Mouse (Mus musculus) forebrain, postnatal 0 days (tissue): Measurements from ENCODE around the gene Strn4. TPM values are rescaled to one million over a fixed set of nuclear protein-coding genes. Genes with fewer than 3 reads are reported as not detected.

Source experiments
- ATAC-seq: fragments of 200-750 bp; cut with Nextera tagmentation; 2 replicates; pipeline ENCODE4 v1.8.0; 2017; ENCODE audit warnings: mild to moderate bottlenecking, moderate library complexity
- DNase-seq: peaks from one replicate; pipeline ENCODE4 v3.0.0-alpha.2; 2015
- H3K27ac ChIP-seq: fragments of 300-500 bp; sonication (generic); 2 replicates; pipeline ENCODE4 v1.5.1; 2014; ENCODE audit warnings: low read depth, mild to moderate bottlenecking, antibody characterized with exemption, low read length, moderate library complexity, mixed read lengths
- H3K27me3 ChIP-seq: fragments of 300-500 bp; sonication (generic); 2 replicates; pipeline ENCODE4 v1.6.1; 2014; ENCODE audit warnings: mild to moderate bottlenecking, low read length, mixed read lengths; ENCODE audit not compliant: insufficient read depth
- H3K36me3 ChIP-seq: fragments of 300-500 bp; sonication (generic); 2 replicates; pipeline ENCODE4 v1.6.1; 2014; ENCODE audit warnings: mild to moderate bottlenecking, moderate library complexity; ENCODE audit not compliant: insufficient read depth
- H3K4me1 ChIP-seq: fragments of 300-500 bp; sonication (generic); 2 replicates; pipeline ENCODE4 v1.6.1; 2014; ENCODE audit warnings: antibody characterized with exemption; ENCODE audit not compliant: insufficient read depth
- H3K4me2 ChIP-seq: fragments of 300-500 bp; sonication (generic); 2 replicates; pipeline ENCODE4 v1.6.1; 2014; ENCODE audit warnings: low read depth, mild to moderate bottlenecking, moderate library complexity
- H3K4me3 ChIP-seq: fragments of 300-500 bp; sonication (generic); 2 replicates; pipeline ENCODE4 v1.5.1; 2014; ENCODE audit warnings: low read depth, low read length, mixed read lengths
- H3K9ac ChIP-seq: fragments of 300-500 bp; sonication (generic); 2 replicates; pipeline ENCODE4 v1.6.1; 2014; ENCODE audit warnings: mild to moderate bottlenecking
- H3K9me3 ChIP-seq: fragments of 300-500 bp; sonication (generic); 2 replicates; pipeline ENCODE4 v1.6.1; 2016; ENCODE audit warnings: low read length
- CTCF ChIP-seq: sonication (generic); IDR thresholded peaks from 2 replicates; pipeline ENCODE4 v1.5.1; 2016; ENCODE audit warnings: antibody characterized with exemption, control low read depth, low read depth
- WGBS: fragments of 180-500 bp; shearing (Covaris S2); extraction: QIAGEN DNeasy Blood & Tissue Kit; methylation state at CpG from one replicate; pipeline ENCODE4 v1.1.7; 2014; 5-methylcytosine and 5-hydroxymethylcytosine counted together
- polyA plus RNA-seq: library from polyadenylated mRNA; unstranded; fragments of >200 nt; fragmentation: Nextera tagmentation; extraction: Ambion mirVana; gene quantifications from 2 replicates; pipeline ENCODE4 v1.2.1, GENCODE M21; 2015
- total RNA-seq: library from RNA; depleted of rRNA; stranded (reverse); fragments of >200 nt; gene quantifications from 2 replicates; pipeline ENCODE4 v1.2.3, GENCODE M21; 2014

Gene Strn4
- total and polyA plus RNA-seq, 2 experiments from 2014 or later, result 168 to 243 TPM

- H3K4me2 ChIP-seq, result peak overlapping the region; percentile 88
- TF ChIP-seq CTCF, result no peak
- H3K27ac ChIP-seq, result no peak overlapping the region
- DNase-seq (no peak), ATAC-seq (no peak)
- H3K4me1 ChIP-seq, result peaks cover 37% of the 10 kb centered on the region
- H3K27me3 ChIP-seq, result no peaks in the 10 kb centered on the region
- H3K9ac ChIP-seq, result peak overlapping the region; percentile 99; the same call in 1 of the 2 replicates
- H3K4me3 ChIP-seq, result peak overlapping the region; percentile 96
- no peaks in the 10 kb centered on the region for H3K36me3 ChIP-seq
- 18% methylated on average over 3 of the region's 3 CpGs for WGBS
- H3K9me3 ChIP-seq, result no peaks in the 10 kb centered on the region
These were observed 2.0 kb downstream of the Strn4 start for GRCm38 (mm10) chr7:16817693-16818092.

GRCm38 (mm10) chr7:16819794-16820193 is 4.1 kb downstream of the Strn4 start:
- H3K27ac ChIP-seq, result no peak overlapping the region
- no peaks in the 10 kb centered on the region for H3K9me3 ChIP-seq
- H3K27me3 ChIP-seq, result no peaks in the 10 kb centered on the region
- DNase-seq (no peak), ATAC-seq (no peak)
- H3K36me3 ChIP-seq, result peaks cover 17% of the 10 kb centered on the region
- 81% methylated on average over 5 of the region's 5 CpGs for WGBS
- H3K4me3 ChIP-seq, result no peak overlapping the region
- peaks cover 37% of the 10 kb centered on the region for H3K4me1 ChIP-seq
- H3K9ac ChIP-seq, result no peak overlapping the region
- no peak for TF ChIP-seq CTCF
- no peak overlapping the region for H3K4me2 ChIP-seq

DNA sequence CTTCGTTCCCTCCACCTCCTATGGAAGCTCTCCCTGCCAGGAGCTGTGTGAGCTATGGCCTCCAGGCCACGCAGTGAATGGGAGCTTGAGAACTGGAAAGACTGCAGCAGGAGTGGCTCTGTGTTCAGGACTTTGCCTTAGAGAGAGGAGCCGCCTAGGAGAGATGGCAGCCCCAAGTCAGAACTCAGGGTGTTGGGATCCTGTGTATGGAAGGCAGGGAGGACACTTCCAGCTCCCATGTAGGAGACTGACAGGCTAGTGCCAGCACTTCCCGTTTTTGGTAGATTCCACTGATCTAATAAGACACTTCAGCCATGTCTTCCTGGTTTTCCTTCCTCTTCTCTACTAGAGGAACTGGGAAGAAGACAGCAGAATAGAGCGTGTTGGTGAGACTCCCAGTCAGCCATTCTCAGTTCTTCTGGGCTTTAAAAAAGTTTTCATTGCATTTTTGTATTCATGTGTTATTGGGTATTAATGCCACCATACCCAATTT is 4.6 kb downstream of the Strn4 start:
- TF ChIP-seq CTCF, result no peak
- no peak for DNase-seq
- no peak overlapping the region for H3K4me3 ChIP-seq
- H3K4me2 ChIP-seq, result no peak overlapping the region
- peaks cover 22% of the 10 kb centered on the region for H3K36me3 ChIP-seq
- no peaks in the 10 kb centered on the region for H3K27me3 ChIP-seq
- peaks cover 33% of the 10 kb centered on the region for H3K4me1 ChIP-seq
- no peak for ATAC-seq
- H3K27ac ChIP-seq, result no peak overlapping the region
- H3K9me3 ChIP-seq, result no peaks in the 10 kb centered on the region
- no peak overlapping the region for H3K9ac ChIP-seq
- WGBS, result 75% methylated on average over 5 of the region's 5 CpGs

GRCm38 (mm10) chr7:16821091-16821490 is 5.4 kb downstream of the Strn4 start:
- H3K27ac ChIP-seq, result no peak overlapping the region; the same call in 1 of the 2 replicates
- no peak overlapping the region for H3K9ac ChIP-seq
- WGBS, result 60% methylated on average over 3 of the region's 3 CpGs
- ATAC-seq (no peak), DNase-seq (no peak)
- H3K36me3 ChIP-seq, result peaks cover 30% of the 10 kb centered on the region
- no peaks in the 10 kb centered on the region for H3K27me3 ChIP-seq
- H3K4me2 ChIP-seq, result no peak overlapping the region
- no peak overlapping the region for H3K4me3 ChIP-seq
- peaks cover 29% of the 10 kb centered on the region for H3K4me1 ChIP-seq
- H3K9me3 ChIP-seq, result no peaks in the 10 kb centered on the region
- no peak for TF ChIP-seq CTCF

DNA sequence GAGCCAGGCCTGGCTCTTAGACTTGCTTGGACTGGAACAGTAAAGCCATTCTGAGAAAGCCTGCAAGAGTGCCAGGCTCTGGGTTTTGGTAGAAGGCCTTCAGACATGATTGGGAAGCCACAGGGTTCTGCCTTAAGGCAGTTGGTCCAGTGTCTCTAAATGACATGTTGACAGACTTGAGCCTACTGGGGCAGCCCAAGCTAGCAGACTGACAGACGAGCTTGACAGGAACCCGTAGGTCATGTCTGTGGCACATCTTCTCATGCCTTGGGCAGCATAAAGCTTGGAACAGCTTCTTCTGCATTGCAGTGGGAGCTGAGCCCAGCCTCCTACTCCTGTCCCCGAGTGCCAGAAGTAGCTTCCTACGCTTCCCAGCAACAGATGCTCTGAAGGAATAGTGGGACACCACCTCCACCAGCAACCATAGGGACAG is 6.0 kb downstream of the Strn4 start:
- ATAC-seq (no peak), DNase-seq (no peak)
- WGBS, result 62% methylated on average over 4 of the region's 4 CpGs
- no peak overlapping the region for H3K9ac ChIP-seq
- H3K9me3 ChIP-seq, result no peaks in the 10 kb centered on the region
- H3K36me3 ChIP-seq, result peaks cover 36% of the 10 kb centered on the region
- no peak overlapping the region for H3K4me2 ChIP-seq
- TF ChIP-seq CTCF, result no peak
- H3K27me3 ChIP-seq, result no peaks in the 10 kb centered on the region
- H3K27ac ChIP-seq, result peak overlapping the region; percentile 5; the same call in 1 of the 2 replicates
- H3K4me1 ChIP-seq, result peaks cover 29% of the 10 kb centered on the region
- no peak overlapping the region for H3K4me3 ChIP-seq

DNA sequence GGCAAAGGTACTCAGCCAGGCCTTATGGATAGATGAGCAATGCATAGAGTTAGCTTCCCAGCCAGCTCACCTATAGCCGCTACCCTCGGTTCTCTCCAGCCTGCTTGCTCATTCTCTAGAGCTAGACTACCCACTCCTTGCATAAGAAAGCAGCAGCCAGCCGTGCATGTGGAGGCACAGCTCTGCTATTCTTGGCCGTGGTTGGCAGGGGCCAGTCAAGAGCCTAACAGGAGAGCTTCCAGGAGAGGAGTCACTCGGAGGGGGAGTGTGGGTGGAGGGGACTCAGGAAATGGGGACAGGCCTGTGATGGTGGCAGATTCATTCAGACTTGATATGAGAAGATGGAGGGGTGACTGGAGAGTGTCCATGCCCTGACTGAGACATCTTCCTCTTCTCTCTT is 8.0 kb downstream of the Strn4 start:
- Histone ChIP-seq H3K4me2 (no peak overlapping the region), H3K9me3 (no peaks in the 10 kb centered on the region), H3K27ac (no peak overlapping the region), H3K4me1 (peaks cover 17% of the 10 kb centered on the region), H3K36me3 (peaks cover 54% of the 10 kb centered on the region), H3K4me3 (no peak overlapping the region), H3K9ac (no peak overlapping the region), H3K27me3 (no peaks in the 10 kb centered on the region)
- no peak for ATAC-seq
- DNase-seq, result no peak
- WGBS, result 68% methylated on average over 5 of the region's 5 CpGs
- TF ChIP-seq CTCF, result no peak

GRCm38 (mm10) chr7:16825785-16826184 is 10.1 kb downstream of the Strn4 start:
- no peaks in the 10 kb centered on the region for H3K27me3 ChIP-seq
- ATAC-seq, result no peak
- peak; percentile 30 for TF ChIP-seq CTCF
- no peak overlapping the region for H3K9ac ChIP-seq
- WGBS, result 81% methylated on average over 10 of the region's 10 CpGs
- no peak overlapping the region for H3K4me3 ChIP-seq
- peaks cover 75% of the 10 kb centered on the region for H3K36me3 ChIP-seq
- no peak overlapping the region for H3K4me2 ChIP-seq
- DNase-seq, result no peak
- H3K4me1 ChIP-seq, result peaks cover 8% of the 10 kb centered on the region; the same call in 1 of the 2 replicates
- no peaks in the 10 kb centered on the region for H3K9me3 ChIP-seq
- H3K27ac ChIP-seq, result no peak overlapping the region
